Mouse (Mus musculus): ENCODE data around the gene Agtr1a. TPM values are rescaled to one million over a fixed set of nuclear protein-coding genes. Genes with fewer than 3 reads are reported as not detected.

Gene Agtr1a
- 2.2 and 2.4 TPM in 2 replicates for polyA plus RNA-seq (2014; fragmentation: Nextera tagmentation; extraction: Ambion mirVana)

GRCm38 (mm10) chr13:30336148-30336801, at the start of gene Agtr1a:
Agtr1a (plus strand) TSS chr13:30336441.
- Histone ChIP-seq H3K4me1 (replicated peaks; ENCODE audit: control insufficient read depth, insufficient read depth, low read length) (peaks cover 6% of the 10 kb centered on the region; the same call in 1 of the 2 replicates), H3K4me2 (ENCODE audit: low read length) (peak within 1 kb of the TSS; percentile 98), H3K27me3 (replicated peaks; ENCODE audit: control insufficient read depth, insufficient read depth, low read length) (no peaks in the 10 kb centered on the region), H3K36me3 (ENCODE audit: control insufficient read depth, insufficient read depth, low read length) (no peaks in the 10 kb centered on the region), H3K9me3 (ENCODE audit: control insufficient read depth, low read length) (no peaks in the 10 kb centered on the region), H3K4me3 (ENCODE audit: low read depth, low read length) (peak within 1 kb of the TSS; percentile 49), H3K9ac (ENCODE audit: low read length) (peak within 1 kb of the TSS; percentile 54), H3K27ac (ENCODE audit: low read depth) (no peak within 1 kb of the TSS)
- DNase-seq (ENCODE audit: low spot score) (peak; percentile 84), ATAC-seq (replicated peaks; ENCODE audit: low FRiP score, low TSS enrichment, low read depth) (peak; percentile 94)
- 2% methylated on average over 33 of the region's 33 CpGs for WGBS

GRCm38 (mm10) chr13:30310221-30310620, 26.0 kb upstream of the Agtr1a start:
- Histone ChIP-seq H3K27me3 (replicated peaks; ENCODE audit: control insufficient read depth, insufficient read depth, low read length) (no peaks in the 10 kb centered on the region), H3K4me3 (ENCODE audit: low read depth, low read length) (no peak overlapping the region), H3K9ac (ENCODE audit: low read length) (no peak overlapping the region), H3K4me1 (replicated peaks; ENCODE audit: control insufficient read depth, insufficient read depth, low read length) (no peaks in the 10 kb centered on the region), H3K4me2 (ENCODE audit: low read length) (no peak overlapping the region), H3K27ac (ENCODE audit: low read depth) (no peak overlapping the region), H3K9me3 (ENCODE audit: control insufficient read depth, low read length) (no peaks in the 10 kb centered on the region), H3K36me3 (ENCODE audit: control insufficient read depth, insufficient read depth, low read length) (no peaks in the 10 kb centered on the region)
- DNase-seq (ENCODE audit: low spot score), result no peak
- ATAC-seq (replicated peaks; ENCODE audit: low FRiP score, low TSS enrichment, low read depth), result no peak
- WGBS, result 86% methylated on average over 4 of the region's 4 CpGs

DNA sequence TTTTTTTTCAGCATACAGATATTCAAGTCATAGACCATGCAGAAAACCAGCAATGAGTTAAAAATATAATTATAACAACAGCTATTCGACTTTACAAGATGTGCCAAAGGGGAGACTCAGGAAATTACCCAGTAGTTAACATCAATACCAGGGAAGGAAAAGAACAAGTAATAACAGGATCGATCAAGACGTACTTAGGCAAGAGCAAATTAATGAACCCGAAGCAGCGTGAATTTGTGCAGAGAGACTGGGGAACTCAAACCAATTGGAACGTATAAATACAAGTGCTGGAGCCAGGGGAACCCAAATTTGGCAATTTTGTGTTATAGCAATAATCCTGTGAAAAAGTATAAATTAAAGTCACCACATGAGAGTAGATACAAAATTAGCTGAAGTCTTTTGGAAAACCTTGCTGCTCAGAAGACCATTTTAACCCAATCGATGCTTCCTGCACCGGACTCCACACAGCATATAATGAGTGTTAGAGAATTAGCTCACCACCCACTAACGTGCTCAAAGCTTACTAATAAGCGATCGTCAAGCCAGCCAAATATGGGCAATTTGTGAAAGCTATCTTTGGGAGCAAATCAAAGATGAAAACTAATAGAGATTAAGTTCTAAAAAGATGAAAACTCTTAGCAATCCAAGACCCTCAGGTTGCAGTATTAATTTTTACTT, 11.4 kb upstream of the Agtr1a start:
- no peak overlapping the region for H3K4me3 ChIP-seq (ENCODE audit: low read depth, low read length)
- ATAC-seq (replicated peaks; ENCODE audit: low FRiP score, low TSS enrichment, low read depth), result no peak
- H3K4me1 ChIP-seq (replicated peaks; ENCODE audit: control insufficient read depth, insufficient read depth, low read length), result no peaks in the 10 kb centered on the region
- 88% methylated on average over 11 of the region's 11 CpGs for WGBS
- H3K36me3 ChIP-seq (ENCODE audit: control insufficient read depth, insufficient read depth, low read length), result no peaks in the 10 kb centered on the region
- H3K27me3 ChIP-seq (replicated peaks; ENCODE audit: control insufficient read depth, insufficient read depth, low read length), result no peaks in the 10 kb centered on the region
- H3K9me3 ChIP-seq (ENCODE audit: control insufficient read depth, low read length), result no peaks in the 10 kb centered on the region
- H3K9ac ChIP-seq (ENCODE audit: low read length), result no peak overlapping the region
- no peak overlapping the region for H3K4me2 ChIP-seq (ENCODE audit: low read length)
- no peak overlapping the region for H3K27ac ChIP-seq (ENCODE audit: low read depth)
- no peak for DNase-seq (ENCODE audit: low spot score)

DNA sequence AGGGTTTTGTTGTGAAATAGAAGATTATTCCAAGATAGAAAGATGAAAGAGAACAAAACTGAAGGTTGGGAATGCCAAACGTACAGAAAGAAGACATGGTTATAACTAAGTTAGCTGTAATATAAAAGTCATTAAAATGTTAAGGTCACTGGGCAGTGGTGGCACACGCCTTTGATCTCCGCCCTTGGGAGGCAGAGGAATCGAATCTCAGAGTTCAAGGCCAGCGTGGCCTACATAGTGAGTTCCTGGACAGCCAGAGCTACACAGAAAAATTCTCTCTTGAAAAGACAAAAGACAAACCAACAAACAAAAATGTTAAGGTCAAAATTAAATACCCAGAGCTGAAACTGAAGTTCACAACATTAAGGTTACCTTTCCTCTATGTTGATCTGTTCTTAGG, 5.2 kb upstream of the Agtr1a start:
- 82% methylated on average over 5 of the region's 5 CpGs for WGBS
- DNase-seq (ENCODE audit: low spot score) (no peak), ATAC-seq (replicated peaks; ENCODE audit: low FRiP score, low TSS enrichment, low read depth) (no peak)
- Histone ChIP-seq H3K27ac (ENCODE audit: low read depth) (no peak overlapping the region), H3K4me2 (ENCODE audit: low read length) (no peak overlapping the region), H3K4me1 (replicated peaks; ENCODE audit: control insufficient read depth, insufficient read depth, low read length) (no peaks in the 10 kb centered on the region), H3K4me3 (ENCODE audit: low read depth, low read length) (no peak overlapping the region), H3K9me3 (ENCODE audit: control insufficient read depth, low read length) (no peaks in the 10 kb centered on the region), H3K36me3 (ENCODE audit: control insufficient read depth, insufficient read depth, low read length) (no peaks in the 10 kb centered on the region), H3K27me3 (replicated peaks; ENCODE audit: control insufficient read depth, insufficient read depth, low read length) (no peaks in the 10 kb centered on the region), H3K9ac (ENCODE audit: low read length) (no peak overlapping the region)

GRCm38 (mm10) chr13:30331851-30332250, 4.4 kb upstream of the Agtr1a start:
- peaks cover 4% of the 10 kb centered on the region; the same call in 1 of the 2 replicates for H3K4me1 ChIP-seq (replicated peaks; ENCODE audit: control insufficient read depth, insufficient read depth, low read length)
- DNase-seq (ENCODE audit: low spot score) (no peak), ATAC-seq (replicated peaks; ENCODE audit: low FRiP score, low TSS enrichment, low read depth) (no peak)
- H3K9ac ChIP-seq (ENCODE audit: low read length), result no peak overlapping the region
- no peak overlapping the region for H3K4me3 ChIP-seq (ENCODE audit: low read depth, low read length)
- H3K4me2 ChIP-seq (ENCODE audit: low read length), result no peak overlapping the region
- H3K27me3 ChIP-seq (replicated peaks; ENCODE audit: control insufficient read depth, insufficient read depth, low read length), result no peaks in the 10 kb centered on the region
- H3K9me3 ChIP-seq (ENCODE audit: control insufficient read depth, low read length), result no peaks in the 10 kb centered on the region
- 78% methylated on average over 6 of the region's 6 CpGs for WGBS
- no peak overlapping the region for H3K27ac ChIP-seq (ENCODE audit: low read depth)
- H3K36me3 ChIP-seq (ENCODE audit: control insufficient read depth, insufficient read depth, low read length), result no peaks in the 10 kb centered on the region

DNA sequence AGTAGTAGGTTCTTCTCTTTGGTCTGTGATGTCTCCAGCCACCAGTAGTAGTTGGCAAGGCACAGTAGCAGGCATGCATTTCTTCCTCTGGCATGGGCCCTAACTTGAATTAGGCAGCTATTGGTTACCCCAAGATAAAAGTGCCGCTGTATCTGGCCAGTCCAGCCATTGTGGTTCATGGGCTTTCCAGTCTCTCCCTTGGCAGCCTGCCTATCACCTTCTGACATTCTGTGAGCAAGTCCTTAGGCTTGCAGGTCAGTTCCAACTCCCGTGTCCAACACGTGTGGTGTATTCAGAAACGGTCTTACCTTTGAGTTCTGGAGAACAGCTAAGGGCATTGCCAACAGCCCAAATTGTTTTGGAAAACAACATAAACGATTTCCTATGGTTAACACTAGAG, 3.7 kb upstream of the Agtr1a start:
- peaks cover 6% of the 10 kb centered on the region; the same call in 1 of the 2 replicates for H3K4me1 ChIP-seq (replicated peaks; ENCODE audit: control insufficient read depth, insufficient read depth, low read length)
- no peaks in the 10 kb centered on the region for H3K27me3 ChIP-seq (replicated peaks; ENCODE audit: control insufficient read depth, insufficient read depth, low read length)
- 84% methylated on average over 5 of the region's 5 CpGs for WGBS
- H3K9ac ChIP-seq (ENCODE audit: low read length), result no peak overlapping the region
- ATAC-seq (replicated peaks; ENCODE audit: low FRiP score, low TSS enrichment, low read depth) (no peak), DNase-seq (ENCODE audit: low spot score) (no peak)
- no peak overlapping the region for H3K4me3 ChIP-seq (ENCODE audit: low read depth, low read length)
- H3K27ac ChIP-seq (ENCODE audit: low read depth), result no peak overlapping the region
- H3K9me3 ChIP-seq (ENCODE audit: control insufficient read depth, low read length), result no peaks in the 10 kb centered on the region
- H3K4me2 ChIP-seq (ENCODE audit: low read length), result no peak overlapping the region
- H3K36me3 ChIP-seq (ENCODE audit: control insufficient read depth, insufficient read depth, low read length), result no peaks in the 10 kb centered on the region

DNA sequence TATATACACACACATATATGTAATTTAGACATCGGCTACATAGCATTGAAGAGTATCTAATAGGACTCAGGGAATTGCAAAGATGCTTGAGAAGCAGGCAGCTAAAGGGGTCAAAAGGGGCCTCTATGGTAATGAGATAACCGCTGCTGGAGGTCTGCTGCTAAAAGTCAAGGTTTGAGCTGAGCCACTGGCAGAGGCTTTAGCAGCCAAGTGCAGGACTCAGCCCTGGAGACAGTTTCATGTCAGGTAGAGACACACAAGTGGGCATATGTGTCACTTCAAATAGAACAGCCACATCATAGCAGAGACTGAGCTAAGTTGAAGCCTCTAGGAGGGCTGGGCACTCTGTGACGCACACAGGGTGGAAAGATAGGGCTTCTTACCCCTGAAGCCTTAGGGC, 1.6 kb upstream of the Agtr1a start:
- DNase-seq (ENCODE audit: low spot score) (no peak), ATAC-seq (replicated peaks; ENCODE audit: low FRiP score, low TSS enrichment, low read depth) (no peak)
- no peak overlapping the region for H3K4me3 ChIP-seq (ENCODE audit: low read depth, low read length)
- H3K4me2 ChIP-seq (ENCODE audit: low read length), result no peak overlapping the region
- 63% methylated on average over 3 of the region's 3 CpGs for WGBS
- no peaks in the 10 kb centered on the region for H3K27me3 ChIP-seq (replicated peaks; ENCODE audit: control insufficient read depth, insufficient read depth, low read length)
- H3K9ac ChIP-seq (ENCODE audit: low read length), result no peak overlapping the region
- no peaks in the 10 kb centered on the region for H3K9me3 ChIP-seq (ENCODE audit: control insufficient read depth, low read length)
- H3K27ac ChIP-seq (ENCODE audit: low read depth), result no peak overlapping the region
- no peaks in the 10 kb centered on the region for H3K36me3 ChIP-seq (ENCODE audit: control insufficient read depth, insufficient read depth, low read length)
- peaks cover 6% of the 10 kb centered on the region; the same call in 1 of the 2 replicates for H3K4me1 ChIP-seq (replicated peaks; ENCODE audit: control insufficient read depth, insufficient read depth, low read length)

GRCm38 (mm10) chr13:30336913-30337312, 672 bp downstream of the Agtr1a start:
- DNase-seq (ENCODE audit: low spot score) (peak; percentile 54), ATAC-seq (replicated peaks; ENCODE audit: low FRiP score, low TSS enrichment, low read depth) (no peak)
- Histone ChIP-seq H3K4me3 (ENCODE audit: low read depth, low read length) (peak overlapping the region; percentile 49), H3K36me3 (ENCODE audit: control insufficient read depth, insufficient read depth, low read length) (no peaks in the 10 kb centered on the region), H3K27ac (ENCODE audit: low read depth) (no peak overlapping the region), H3K4me2 (ENCODE audit: low read length) (peak overlapping the region; percentile 98), H3K9me3 (ENCODE audit: control insufficient read depth, low read length) (no peaks in the 10 kb centered on the region), H3K27me3 (replicated peaks; ENCODE audit: control insufficient read depth, insufficient read depth, low read length) (no peaks in the 10 kb centered on the region), H3K9ac (ENCODE audit: low read length) (peak overlapping the region; percentile 54), H3K4me1 (replicated peaks; ENCODE audit: control insufficient read depth, insufficient read depth, low read length) (peaks cover 6% of the 10 kb centered on the region; the same call in 1 of the 2 replicates)
- 30% methylated on average over 9 of the region's 9 CpGs for WGBS

Data from intestine, embryonic 14.5 days (tissue).